Mouse (Mus musculus): ENCODE measurements at regions not wholly inside any gene's neighbourhood (a gene's known extent, or its start where the extent isn't known, plus 50 kb on each side); places are given as distances from the start of the nearest gene placed in this dataset.
"Not testable (repeated sequence)": the region's sequence is repeated elsewhere in the genome, so short reads cannot be mapped to it uniquely, and the experiment has no call there.

GRCm38 (mm10) chr9:82484341-82484740 lies 345.0 kb upstream of the Irak1bp1 start:
- DNase-seq: no peak

GRCm38 (mm10) chr9:82493440-82493839 lies 335.9 kb upstream of the Irak1bp1 start:
- no peak for DNase-seq

- DNase-seq: no peak
Measured at GRCm38 (mm10) chr9:82510014-82510413, 319.3 kb upstream of the Irak1bp1 start.

DNA sequence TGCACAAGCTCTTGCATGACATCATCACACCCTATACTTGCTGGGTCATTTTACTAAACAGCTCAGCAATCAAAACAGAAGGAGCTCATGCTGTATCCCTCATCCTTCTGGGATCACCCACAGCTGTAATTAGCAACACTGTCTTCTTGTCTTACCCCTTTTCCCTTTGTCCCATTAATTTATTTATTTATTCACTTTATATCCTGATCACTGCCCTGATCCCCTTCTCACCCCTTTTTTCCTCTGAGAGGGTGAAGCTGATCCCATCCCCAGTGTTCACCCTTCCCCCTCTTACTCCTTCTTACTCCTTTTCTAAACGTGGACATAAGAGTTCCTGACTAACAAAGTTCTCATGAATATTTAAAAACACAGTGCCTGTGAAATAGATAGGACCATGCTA lies 310.3 kb upstream of the Irak1bp1 start:
- no peak for DNase-seq

DNA sequence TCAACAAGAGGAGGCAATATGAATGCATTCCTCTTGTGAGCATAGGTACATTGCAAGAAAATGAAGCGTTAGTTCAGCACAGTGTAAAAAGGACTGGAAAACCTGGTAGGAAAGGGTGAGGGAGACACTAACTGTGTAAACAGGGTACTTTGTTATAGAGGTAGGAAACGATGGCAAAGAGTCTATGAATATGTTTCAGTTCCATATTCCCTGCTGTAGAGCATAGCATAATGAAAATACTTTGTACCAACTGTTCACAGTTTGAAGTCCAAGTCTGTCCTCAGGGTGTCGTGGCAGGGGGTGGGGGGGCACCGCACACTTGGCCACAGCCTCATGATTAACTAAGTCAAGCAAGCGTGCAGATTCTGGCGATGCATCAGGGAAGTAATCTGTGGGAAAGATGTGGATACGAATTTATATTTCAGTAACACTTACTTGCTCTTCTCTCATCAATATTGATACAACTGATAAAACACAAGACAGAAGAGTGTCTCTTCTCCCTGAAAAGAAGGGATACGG lies 301.4 kb upstream of the Irak1bp1 start:
- peak in 1 of 2 experiments; percentile 3 for DNase-seq

DNA sequence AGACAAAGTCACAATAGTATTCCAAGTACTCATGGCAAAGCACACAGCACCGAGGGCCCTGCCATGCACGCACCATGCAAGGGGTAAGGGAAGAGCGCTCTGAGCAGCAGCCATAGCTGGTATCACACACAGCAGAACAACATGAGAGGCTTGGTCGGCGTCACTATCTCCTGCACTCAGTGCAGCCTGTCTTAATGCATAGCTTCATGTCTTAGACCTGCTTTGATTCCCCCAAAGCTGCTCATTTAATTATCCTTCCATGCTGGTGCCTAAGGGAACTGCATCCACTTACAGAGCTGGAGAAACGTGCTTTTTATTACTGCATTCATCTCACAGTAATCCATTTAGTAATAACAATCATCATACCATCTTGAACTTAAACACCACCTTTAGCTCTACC lies 276.6 kb upstream of the Irak1bp1 start:
- no peak for DNase-seq

GRCm38 (mm10) chr9:82553213-82553612 lies 276.1 kb upstream of the Irak1bp1 start:
- DNase-seq: no peak

GRCm38 (mm10) chr9:82562551-82563465 lies 266.5 kb upstream of the Irak1bp1 start:
- no peak for DNase-seq

DNA sequence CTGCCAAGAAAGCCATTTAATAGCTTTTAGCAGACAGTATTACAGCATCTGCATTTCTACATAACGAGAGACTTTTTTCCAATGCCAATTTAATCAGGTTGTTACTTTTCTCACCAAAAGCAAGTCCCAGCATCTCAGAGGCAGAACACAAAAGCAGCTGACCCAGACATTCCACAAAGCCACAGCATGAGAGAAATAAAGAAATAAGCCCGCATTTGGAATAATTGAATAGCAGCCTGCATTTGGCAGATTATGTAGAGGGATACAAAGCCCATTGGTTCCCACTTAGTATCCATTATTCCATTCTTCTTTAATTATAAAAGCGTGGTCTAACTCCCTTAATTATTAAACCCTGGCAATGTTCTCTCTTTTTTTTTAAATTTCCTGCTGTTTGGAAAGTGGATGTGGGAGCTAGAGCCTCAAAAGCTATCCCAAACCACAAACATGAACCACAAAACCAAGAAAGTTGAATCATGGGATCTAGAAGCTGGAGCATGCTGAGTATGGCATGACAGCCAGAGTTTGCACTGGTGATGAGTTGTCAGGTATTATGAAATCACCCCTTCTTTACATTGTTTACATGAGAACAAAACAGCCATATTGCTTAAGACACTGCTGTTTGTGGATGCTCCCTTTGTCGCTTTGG lies 247.8 kb upstream of the Irak1bp1 start:
- no peak for DNase-seq

DNA sequence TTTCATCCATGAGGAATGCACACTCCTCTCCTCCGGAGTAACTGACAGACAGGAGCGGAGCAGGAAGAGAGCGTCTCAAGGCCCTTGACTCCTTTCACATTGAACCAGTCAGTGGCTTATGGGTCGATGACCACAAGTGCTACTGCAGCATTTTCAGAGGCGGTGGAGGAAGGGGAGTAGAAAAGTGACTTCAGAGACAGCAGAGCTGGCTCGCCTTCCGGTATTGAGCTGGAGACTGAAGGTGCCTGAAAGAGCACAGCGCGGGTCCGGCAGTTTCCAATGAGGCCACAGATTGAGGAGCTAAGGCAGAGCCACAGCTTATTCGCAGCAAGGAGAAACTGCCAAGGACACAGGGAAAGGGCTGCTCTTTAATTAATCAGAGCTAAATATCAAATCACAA lies 220.2 kb upstream of the Irak1bp1 start:
- peak; percentile 1 to 4 for DNase-seq

- DNase-seq: no peak
Measured at GRCm38 (mm10) chr9:82609946-82610345, 219.4 kb upstream of the Irak1bp1 start.

DNA sequence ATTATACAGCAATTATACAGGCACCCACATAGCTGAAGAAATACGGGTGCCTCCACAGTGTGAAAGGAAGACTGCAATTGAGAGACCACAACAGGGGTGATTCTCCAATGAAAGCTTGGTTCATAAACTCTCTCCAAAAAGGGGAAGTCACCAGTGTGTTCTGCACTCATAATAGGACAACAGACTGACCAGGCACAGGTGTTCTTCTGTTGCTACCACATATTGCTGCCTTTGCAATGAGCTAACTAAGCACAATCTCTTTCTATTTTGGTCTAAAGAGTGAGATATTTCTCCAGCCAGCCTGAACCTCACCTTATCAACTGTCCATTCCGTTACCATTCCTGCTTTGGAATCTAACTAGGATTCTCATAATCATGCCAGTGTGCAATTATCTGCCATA lies 216.8 kb upstream of the Irak1bp1 start:
- no peak for DNase-seq

- DNase-seq: no peak
Measured at GRCm38 (mm10) chr9:82632411-82632810, 196.9 kb upstream of the Irak1bp1 start.

DNA sequence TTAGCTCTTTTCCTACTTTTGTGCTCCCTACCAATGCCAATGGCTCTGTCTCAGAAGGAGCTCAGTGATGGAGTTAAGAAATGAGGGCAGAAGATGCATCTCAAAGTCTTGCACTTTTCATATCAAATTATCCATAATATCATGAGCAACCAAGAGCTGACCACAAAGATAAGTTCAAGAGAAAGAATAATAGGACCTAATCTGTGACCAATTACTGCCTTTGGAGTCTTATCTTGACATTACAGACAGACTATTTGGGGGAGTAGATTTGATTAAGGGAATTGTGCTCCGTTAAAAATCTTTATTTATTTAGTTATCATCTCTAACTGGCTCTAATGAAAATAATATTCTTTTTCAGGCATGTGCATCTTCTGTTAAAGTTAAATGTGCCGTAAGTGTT lies 189.1 kb upstream of the Irak1bp1 start:
- DNase-seq: no peak

DNA sequence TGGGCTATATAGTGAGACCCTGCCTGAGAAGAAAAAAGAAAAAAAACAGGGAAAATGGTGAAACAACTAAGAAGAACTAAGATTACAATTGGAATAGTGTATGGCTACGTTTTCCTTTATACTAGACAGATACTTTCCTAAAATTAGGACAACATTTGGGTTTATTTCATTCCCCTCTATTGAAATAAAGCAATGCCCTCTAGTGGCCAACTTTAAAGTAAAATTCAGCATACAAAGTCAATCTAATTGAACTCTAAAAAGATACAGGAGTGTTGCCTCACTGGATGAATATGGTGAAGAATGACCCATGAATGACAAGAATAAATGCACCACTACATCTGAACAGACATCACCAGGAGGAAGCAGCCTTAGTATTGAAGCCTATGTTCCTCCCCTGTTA lies 185.4 kb upstream of the Irak1bp1 start:
- DNase-seq: no peak

DNA sequence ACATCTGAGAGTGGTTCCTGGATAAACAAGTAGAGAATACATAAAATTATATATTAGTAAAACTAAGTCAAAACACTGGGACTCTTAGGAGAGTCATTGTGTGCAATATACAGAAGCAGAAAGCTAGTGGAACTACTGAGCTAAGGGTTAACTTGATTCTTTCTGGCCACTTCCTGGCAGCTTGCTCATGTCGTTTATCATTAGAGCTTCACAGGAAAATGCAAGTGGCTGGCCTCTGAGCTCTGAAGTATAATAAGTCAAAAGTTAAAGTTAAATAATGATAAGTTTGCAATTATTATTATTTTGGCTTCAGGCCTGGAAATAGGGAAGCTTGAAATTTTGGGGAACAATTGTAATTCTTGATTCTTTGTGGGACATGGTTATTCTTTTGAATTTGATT lies 173.8 kb upstream of the Irak1bp1 start:
- not testable (repeated sequence) for DNase-seq

- no peak for DNase-seq
Measured at GRCm38 (mm10) chr9:82682196-82682595, 147.1 kb upstream of the Irak1bp1 start.

- no peak for DNase-seq
Measured at GRCm38 (mm10) chr9:82709411-82709983, 119.8 kb upstream of the Irak1bp1 start.

DNA sequence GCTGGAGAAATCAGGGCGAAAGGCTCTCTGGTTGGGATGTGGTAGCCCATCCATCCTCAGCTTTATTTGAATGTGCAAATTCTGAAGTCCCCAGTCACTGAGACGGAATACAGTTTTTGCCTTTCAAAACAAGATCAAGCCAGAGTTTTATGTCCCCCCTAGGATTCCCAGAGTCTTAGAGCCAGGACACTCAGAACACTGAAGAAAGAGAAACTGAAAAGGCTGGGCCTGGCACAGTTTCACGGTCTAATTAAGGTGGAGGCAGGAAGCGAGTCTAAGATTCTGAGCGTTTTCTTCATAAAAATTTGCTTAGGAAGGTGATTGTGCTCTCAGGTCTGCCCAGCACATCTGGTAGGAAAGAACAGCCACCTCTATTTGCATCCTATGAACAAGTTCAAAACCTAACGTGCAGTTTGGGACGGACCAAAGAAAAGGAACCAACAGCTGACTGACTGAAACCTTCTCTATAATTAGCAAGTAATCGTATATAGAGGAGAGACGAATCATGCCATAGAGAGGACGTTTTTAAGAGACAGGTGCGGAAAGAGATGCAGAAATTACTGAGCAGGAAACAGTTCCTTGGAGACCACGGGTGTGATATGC lies 119.2 kb upstream of the Irak1bp1 start:
- no peak for DNase-seq

DNA sequence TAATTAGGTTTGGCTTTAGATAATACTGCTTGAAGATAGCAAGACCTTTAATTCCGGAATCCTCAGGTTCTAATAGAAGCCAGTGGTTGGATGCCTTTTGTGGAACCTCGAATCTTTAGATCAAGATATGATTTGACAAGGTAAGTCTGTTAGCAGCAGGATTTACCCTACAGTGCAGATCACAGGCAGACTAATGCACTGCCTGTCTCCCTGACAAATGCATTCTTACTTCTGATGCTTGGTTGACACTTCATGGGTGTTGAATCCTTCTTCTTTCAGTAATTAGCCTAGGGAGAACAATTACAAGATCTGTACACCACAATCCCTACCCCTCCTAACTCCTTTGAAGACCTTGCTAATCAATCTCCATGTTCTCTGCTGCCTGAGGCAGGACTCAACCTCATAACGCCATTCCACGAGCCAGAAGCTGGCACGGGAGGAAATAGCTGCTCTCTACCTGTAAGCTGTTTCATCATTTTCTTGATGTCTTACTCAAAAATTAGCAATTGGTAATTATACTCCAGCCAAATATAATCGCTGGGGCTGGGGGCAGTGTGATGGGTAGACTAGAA lies 118.3 kb upstream of the Irak1bp1 start:
- DNase-seq: no peak

- no peak for DNase-seq
Measured at GRCm38 (mm10) chr9:82712769-82713733, 116.3 kb upstream of the Irak1bp1 start.

DNA sequence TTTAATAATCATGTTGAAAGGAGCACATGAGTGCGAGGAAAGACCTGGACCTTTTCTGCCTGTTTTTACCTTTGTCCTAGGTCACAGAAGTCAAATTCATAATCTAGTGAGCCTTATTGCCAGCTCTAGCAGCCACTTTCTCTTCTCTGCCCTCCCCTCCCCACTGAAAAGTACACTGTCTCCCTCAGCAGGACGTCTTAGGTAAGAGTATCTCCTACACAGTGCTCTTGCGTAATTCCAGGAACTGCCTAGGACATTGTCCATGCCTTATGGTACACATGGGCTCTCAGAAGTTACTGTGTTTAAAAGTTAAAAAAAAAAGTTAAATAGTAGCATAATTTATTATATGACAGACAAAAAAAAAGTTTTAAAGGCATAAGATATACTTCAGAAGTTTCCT lies 100.7 kb upstream of the Irak1bp1 start:
- no peak for DNase-seq
